Mouse (Mus musculus) neutrophil, adult 59 days (primary cell): ENCODE measurements around the gene Gp9. TPM values are rescaled to one million over a fixed set of nuclear protein-coding genes. Genes with fewer than 3 reads are reported as not detected.

ENCODE experiments used
- total RNA-seq, 2 experiments: library from RNA; stranded (reverse); gene quantifications; 1 replicate in 1 of 2; 2 replicates in 1 of 2; pipeline ENCODE4 v1.2.4; 2023

Gene Gp9
- 1 to 10 TPM; 2.7 to 4.9 TPM for total RNA-seq

GRCm38 (mm10) chr6:87777842-87778241 lies at the start of gene Gp9:
Gene Gp9, plus strand, starts transcription at chr6:87778072.

GRCm38 (mm10) chr6:87730591-87731462 lies 47.0 kb upstream of the Gp9 start, which contains the start of gene Efcc1:
Gene Efcc1, plus strand, starts transcription at chr6:87730869.

GRCm38 (mm10) chr6:87811675-87812338 lies 33.9 kb downstream of the Gp9 start, which contains the start of gene Rab43:
Gene Rab43, minus strand, starts transcription at chr6:87812164.

Other genes starting within 250 kb of the Gp9 start
- gene Arhgap25, start 244.8 kb upstream of the Gp9 start, total RNA-seq: 100 to 1,000 TPM; 104 to 109 TPM
- under 1 TPM; 0.11 to 0.24 TPM for gene Prokr1, start 187.3 kb upstream of the Gp9 start, total RNA-seq
- gene Aplf, start 105.9 kb upstream of the Gp9 start, total RNA-seq: 1 to 10 TPM; 4.2 to 4.6 TPM
- not detected for gene Efcc1, start 47.2 kb upstream of the Gp9 start, total RNA-seq
- 10 to 100 TPM; 63.6 to 67.9 TPM for gene Rab43, start 34.1 kb downstream of the Gp9 start, total RNA-seq
- gene Gm45140, start 57.7 kb downstream of the Gp9 start, total RNA-seq: 1 to 10 TPM; 5.4 to 6.4 TPM
- 10 to 100 TPM; 18.7 to 31.5 TPM for gene Isy1, start 60.7 kb downstream of the Gp9 start, total RNA-seq
- gene Cnbp, start 73.0 kb downstream of the Gp9 start, total RNA-seq: 100 to 1,000 TPM; 124 to 144 TPM
- gene Copg1, start 109.7 kb downstream of the Gp9 start, total RNA-seq: 10 to 100 TPM; 57.9 to 58.7 TPM
- gene Hmces, start 135.9 kb downstream of the Gp9 start, total RNA-seq: 10 to 100 TPM; 12.6 to 13.9 TPM
- gene H1fx, start 203.6 kb downstream of the Gp9 start, total RNA-seq: 1 to 10 TPM; 2.2 to 2.3 TPM